ENCODE assay signal across 8 mouse cellular contexts in genomic region chr4:129621283-129621841, GRCm38 (mm10). TPM values are rescaled to one million over a fixed set of nuclear protein-coding genes. Genes with fewer than 3 reads are reported as not detected.
DNase-seq lines count a peak whose midpoint lies in the region; ATAC-seq and TF ChIP-seq lines count a peak whose summit lies in the region.

No protein-coding gene starts in this region.

- peak; percentile 25; the same call in 1 of the 2 replicates for TF ChIP-seq EP300 in heart, postnatal 0 days (IDR thresholded peaks at IDR 0.05; ENCODE audit: low read depth)

- TF ChIP-seq CTCF in heart, postnatal 0 days (IDR thresholded peaks at IDR 0.05; ENCODE audit: low read depth), result no peak

- peak overlapping the region; percentile 75 for H3K27ac ChIP-seq in brown adipose tissue, adult 24 weeks (replicated peaks; ENCODE audit: low read depth, low read length)
- peak overlapping the region; percentile 65 for H3K27ac ChIP-seq in heart, postnatal 0 days (ENCODE audit: low read depth)

- no peaks in the 10 kb centered on the region for H3K27me3 ChIP-seq in heart, postnatal 0 days (ENCODE audit: control insufficient read depth, insufficient read depth, low read length)

- peaks cover 22% of the 10 kb centered on the region for H3K4me1 ChIP-seq in brown adipose tissue, adult 24 weeks (ENCODE audit: control insufficient read depth, insufficient read depth, insufficient read length, low read length)
- peaks cover 38% of the 10 kb centered on the region for H3K4me1 ChIP-seq in heart, postnatal 0 days (ENCODE audit: control insufficient read depth, insufficient read depth)

- ATAC-seq in CD4-positive, CD25-positive, alpha-beta regulatory T cell, adult 4 months, result no peak
- ATAC-seq in heart, postnatal 0 days (ENCODE audit: insufficient read depth, low read depth), result no peak

- peaks cover 24% of the 10 kb centered on the region for H3K36me3 ChIP-seq in heart, postnatal 0 days (replicated peaks; ENCODE audit: control insufficient read depth, insufficient read depth, low read length)

- H3K9me3 ChIP-seq in heart, postnatal 0 days (replicated peaks; ENCODE audit: control insufficient read depth, low read length), result no peaks in the 10 kb centered on the region

- WGBS in heart, postnatal 0 days, result 54% methylated on average over 8 of the region's 8 CpGs

- H3K9ac ChIP-seq in heart, postnatal 0 days (replicated peaks; ENCODE audit: low read depth, low read length), result no peak overlapping the region

- peak overlapping the region; percentile 98 for H3K4me3 ChIP-seq in brown adipose tissue, adult 24 weeks (ENCODE audit: insufficient read depth, low read depth, low read length)
- H3K4me3 ChIP-seq in heart, postnatal 0 days (ENCODE audit: low read depth, low read length), result peak overlapping the region; percentile 20

- peak overlapping the region; percentile 84 for H3K4me2 ChIP-seq in heart, postnatal 0 days (ENCODE audit: low read depth, low read length)

- DNase-seq in CD4-positive, CD25-positive, alpha-beta regulatory T cell, adult 2 months (ENCODE audit: low read depth, low spot score), result peak; percentile 44
- peak; percentile 72 for DNase-seq in heart, postnatal 0 days (ENCODE audit: low spot score)
- DNase-seq in lung, adult 18-20 months, result peak; percentile 61 to 69
- DNase-seq in thymus, postnatal 25 days, result no peak
- no peak for DNase-seq in right cerebral cortex, adult 2 months (ENCODE audit: low spot score in 2 of 2)
- no peak for DNase-seq in urinary bladder, adult 18-20 months (ENCODE audit: low spot score in 2 of 2)

RNA-seq across cellular contexts. Expression of gene Ccdc28b, which starts 2.4 kb away (rescaled TPM):
- 10 to 100 TPM; 28.6 to 39.5 TPM for polyA plus RNA-seq in CD4-positive, CD25-positive, alpha-beta regulatory T cell, adult 4 months (2017; shearing (Covaris generic))
- 59.5 and 76.0 TPM in 2 replicates for polyA plus RNA-seq in brown adipose tissue, adult 24 weeks (2012; ENCODE audit: insufficient read depth, insufficient read length, missing spikeins)
- total RNA-seq in heart, postnatal 0 days (2014; rRNA removed; ENCODE audit: low replicate concordance), result 41.9 and 55.1 TPM in 2 replicates
- 58.0 and 58.6 TPM in 2 replicates for polyA plus RNA-seq in heart, postnatal 0 days (2015; fragmentation: Nextera tagmentation; extraction: Ambion mirVana)

RNA-seq across cellular contexts. Expression of gene Iqcc, which starts 2.5 kb away (rescaled TPM):
- polyA plus RNA-seq in CD4-positive, CD25-positive, alpha-beta regulatory T cell, adult 4 months (2017; shearing (Covaris generic)), result 10 to 100 TPM; 48.4 to 68.7 TPM
- polyA plus RNA-seq in brown adipose tissue, adult 24 weeks (2012; ENCODE audit: insufficient read depth, insufficient read length, missing spikeins), result 14.3 and 14.6 TPM in 2 replicates
- total RNA-seq in heart, postnatal 0 days (2014; rRNA removed; ENCODE audit: low replicate concordance), result 6.3 TPM in 2 replicates
- polyA plus RNA-seq in heart, postnatal 0 days (2015; fragmentation: Nextera tagmentation; extraction: Ambion mirVana), result 23.0 and 26.3 TPM in 2 replicates

RNA-seq across cellular contexts. Expression of gene Dcdc2b, which starts 7.3 kb away (rescaled TPM):
- polyA plus RNA-seq in CD4-positive, CD25-positive, alpha-beta regulatory T cell, adult 4 months (2017; shearing (Covaris generic)), result 1 to 10 TPM; 3.9 to 7.0 TPM
- polyA plus RNA-seq in brown adipose tissue, adult 24 weeks (2012; ENCODE audit: insufficient read depth, insufficient read length, missing spikeins), result 1.3 TPM in 1 of 2 replicates, not detected in the other
- 9.8 TPM in 1 of 2 replicates, not detected in the other for total RNA-seq in heart, postnatal 0 days (2014; rRNA removed; ENCODE audit: low replicate concordance)
- polyA plus RNA-seq in heart, postnatal 0 days (2015; fragmentation: Nextera tagmentation; extraction: Ambion mirVana), result 1.5 and 1.9 TPM in 2 replicates

RNA-seq across cellular contexts. Expression of gene Txlna, which starts 19.5 kb away (rescaled TPM):
- 10 to 100 TPM; 19.8 to 29.3 TPM for polyA plus RNA-seq in CD4-positive, CD25-positive, alpha-beta regulatory T cell, adult 4 months (2017; shearing (Covaris generic))
- polyA plus RNA-seq in brown adipose tissue, adult 24 weeks (2012; ENCODE audit: insufficient read depth, insufficient read length, missing spikeins), result 13.5 and 15.8 TPM in 2 replicates
- total RNA-seq in heart, postnatal 0 days (2014; rRNA removed; ENCODE audit: low replicate concordance), result 28.3 and 28.5 TPM in 2 replicates
- polyA plus RNA-seq in heart, postnatal 0 days (2015; fragmentation: Nextera tagmentation; extraction: Ambion mirVana), result 22.7 and 23.2 TPM in 2 replicates

RNA-seq across cellular contexts. Expression of gene Tmem234, which starts 20.9 kb away (rescaled TPM):
- polyA plus RNA-seq in CD4-positive, CD25-positive, alpha-beta regulatory T cell, adult 4 months (2017; shearing (Covaris generic)), result 100 to 1,000 TPM; 254 to 306 TPM
- polyA plus RNA-seq in brown adipose tissue, adult 24 weeks (2012; ENCODE audit: insufficient read depth, insufficient read length, missing spikeins), result 84.4 and 96.6 TPM in 2 replicates
- 108 and 115 TPM in 2 replicates for total RNA-seq in heart, postnatal 0 days (2014; rRNA removed; ENCODE audit: low replicate concordance)
- polyA plus RNA-seq in heart, postnatal 0 days (2015; fragmentation: Nextera tagmentation; extraction: Ambion mirVana), result 150 and 161 TPM in 2 replicates

Comparison
In these comparisons a context has a peak if more than half of its experiments do, and no peak if none do; other contexts are left out.
1. DNase-seq: peak in CD4-positive, CD25-positive, alpha-beta regulatory T cell, adult 2 months (single experiment), heart, postnatal 0 days (single experiment) and lung, adult 18-20 months (2 of 2); none in thymus, postnatal 25 days (single experiment), right cerebral cortex, adult 2 months (0 of 2) and urinary bladder, adult 18-20 months (0 of 2).